Mouse (Mus musculus) testis, adult 2 months (tissue): ENCODE results near the gene Kirrel.

Experiments
- CTCF ChIP-seq: fragments of 200-500 bp; IDR thresholded peaks from 2 replicates; pipeline ENCODE4 v1.5.1; 2012; ENCODE audit warnings: low read depth, mild to moderate bottlenecking, inconsistent platforms, low read length, moderate library complexity; ENCODE audit not compliant: control insufficient read depth, insufficient read depth, insufficient replicate concordance
- POLR2A ChIP-seq: fragments of 200-500 bp; IDR thresholded peaks from 2 replicates; pipeline ENCODE4 v1.6.1; 2012; ENCODE audit warnings: low read depth, mild to moderate bottlenecking, inconsistent platforms, low read length, moderate library complexity; ENCODE audit not compliant: control insufficient read depth

DNA sequence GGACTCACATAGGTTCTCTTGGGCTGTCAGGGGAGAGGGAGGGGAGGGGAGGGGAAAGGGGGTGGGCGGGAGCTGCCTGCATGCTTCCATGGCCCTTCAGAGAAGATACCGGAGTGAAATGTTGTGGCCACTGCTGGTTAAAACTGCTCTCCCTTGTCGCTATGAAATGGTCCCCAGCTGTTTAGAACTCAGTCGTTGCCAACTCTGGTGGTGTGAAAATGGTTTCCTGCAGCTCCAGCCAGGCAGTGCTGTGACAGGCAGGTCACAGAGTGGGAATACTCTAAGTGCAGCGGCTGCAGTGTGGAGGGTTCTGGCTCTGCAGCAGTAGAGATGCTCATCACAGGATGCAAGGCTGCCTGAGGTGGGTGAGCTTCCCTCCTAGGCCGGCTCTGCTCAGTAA, 22.1 kb upstream of the Kirrel start:
- TF ChIP-seq CTCF = no peak
- TF ChIP-seq POLR2A = no peak
